Mouse (Mus musculus) intestine, embryonic 15.5 days (tissue): ENCODE measurements at regions not wholly inside any gene's neighbourhood (a gene's known extent, or its start where the extent isn't known, plus 50 kb on each side); places are given as distances from the start of the nearest gene placed in this dataset.

Experiments used
- ATAC-seq: fragments of 200-750 bp; cut with Nextera tagmentation; 2 replicates; pipeline ENCODE4 v1.8.0; 2017; ENCODE audit warnings: moderate TSS enrichment, moderate library complexity
- H3K27ac ChIP-seq: fragments of 300-500 bp; sonication (generic); 2 replicates; pipeline ENCODE4 v1.5.1; 2015; ENCODE audit warnings: mild to moderate bottlenecking, inconsistent platforms
- H3K27me3 ChIP-seq: fragments of 300-500 bp; sonication (generic); replicated peaks from 2 replicates; pipeline ENCODE4 v1.6.1; 2015; ENCODE audit warnings: inconsistent platforms
- H3K36me3 ChIP-seq: fragments of 300-500 bp; sonication (generic); 2 replicates; pipeline ENCODE4 v1.6.1; 2015; ENCODE audit warnings: inconsistent platforms
- H3K4me1 ChIP-seq: fragments of 300-500 bp; sonication (generic); replicated peaks from 2 replicates; pipeline ENCODE4 v1.6.1; 2015; ENCODE audit warnings: inconsistent platforms
- H3K4me2 ChIP-seq: fragments of 300-500 bp; sonication (generic); replicated peaks from 2 replicates; pipeline ENCODE4 v1.6.1; 2015; ENCODE audit warnings: mild to moderate bottlenecking, inconsistent platforms
- H3K4me3 ChIP-seq: fragments of 300-500 bp; sonication (generic); replicated peaks from 2 replicates; pipeline ENCODE4 v1.5.1; 2015; ENCODE audit warnings: inconsistent platforms
- H3K9ac ChIP-seq: fragments of 300-500 bp; sonication (generic); 2 replicates; pipeline ENCODE4 v1.6.1; 2015; ENCODE audit warnings: inconsistent platforms
- H3K9me3 ChIP-seq: fragments of 300-500 bp; sonication (generic); 2 replicates; pipeline ENCODE4 v1.6.1; 2016; ENCODE audit warnings: inconsistent platforms
- WGBS: fragments of 180-500 bp; shearing (Covaris S2); methylation state at CpG from one replicate; pipeline ENCODE4 v1.1.7; 2015; 5-methylcytosine and 5-hydroxymethylcytosine counted together

DNA sequence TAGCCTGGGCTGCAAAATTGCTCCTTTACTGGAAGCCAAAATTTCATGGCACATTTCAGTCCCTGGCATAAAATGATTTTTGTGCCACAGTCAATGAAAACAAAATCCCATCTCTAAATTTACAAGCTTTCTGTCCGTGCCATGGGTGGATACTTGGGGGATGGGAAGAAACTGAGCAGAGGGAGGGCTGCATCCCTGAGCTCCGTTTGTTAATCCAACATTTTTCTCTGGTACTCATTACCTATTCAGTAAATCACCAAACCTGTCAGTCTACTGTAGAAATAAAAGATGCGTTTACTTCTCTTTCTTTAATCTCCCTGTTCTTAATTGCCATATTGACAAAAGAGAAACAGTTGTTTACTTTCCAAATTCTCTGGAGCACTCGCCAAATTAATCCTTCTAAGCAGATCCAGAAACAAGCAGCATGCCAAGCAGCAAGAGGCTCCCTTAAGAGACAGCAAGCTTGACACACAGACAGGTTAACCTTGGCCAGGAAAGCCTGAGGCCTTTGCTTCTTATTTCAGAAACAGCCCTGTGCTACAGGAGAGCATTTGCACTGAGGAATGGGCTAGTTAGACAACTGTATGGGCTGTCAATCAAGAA is 326.6 kb downstream of the Nsun3 start:
- no peaks in the 10 kb centered on the region for H3K4me1 ChIP-seq
- no peak overlapping the region for H3K9ac ChIP-seq
- H3K4me2 ChIP-seq, result no peak overlapping the region
- no peaks in the 10 kb centered on the region for H3K27me3 ChIP-seq
- no peak overlapping the region for H3K4me3 ChIP-seq
- H3K36me3 ChIP-seq, result no peaks in the 10 kb centered on the region
- no peaks in the 10 kb centered on the region for H3K9me3 ChIP-seq
- no peak overlapping the region for H3K27ac ChIP-seq
- no peak for ATAC-seq
- WGBS, result 26% methylated on average over 4 of the region's 4 CpGs

DNA sequence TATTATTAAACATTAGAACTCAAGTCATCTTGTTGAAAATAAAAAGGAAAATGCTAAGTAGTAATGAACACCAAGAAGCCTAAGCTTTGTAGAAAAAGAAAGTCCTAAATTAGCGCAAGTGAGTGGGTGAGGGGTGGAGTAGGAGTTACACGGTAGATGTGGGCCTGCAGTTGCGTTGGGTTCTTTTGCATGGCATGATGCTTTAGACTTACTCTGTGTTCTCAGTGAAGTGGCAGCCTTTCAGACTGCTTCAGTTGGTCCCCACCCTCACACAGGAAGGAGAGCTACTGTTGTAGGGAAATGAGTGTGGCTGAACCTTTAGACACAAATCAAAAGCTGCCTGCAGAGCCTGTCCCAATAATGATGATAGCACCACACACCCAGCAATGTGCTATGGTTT is 336.9 kb downstream of the Nsun3 start:
- no peak overlapping the region for H3K9ac ChIP-seq
- H3K9me3 ChIP-seq, result no peaks in the 10 kb centered on the region
- ATAC-seq, result no peak

DNA sequence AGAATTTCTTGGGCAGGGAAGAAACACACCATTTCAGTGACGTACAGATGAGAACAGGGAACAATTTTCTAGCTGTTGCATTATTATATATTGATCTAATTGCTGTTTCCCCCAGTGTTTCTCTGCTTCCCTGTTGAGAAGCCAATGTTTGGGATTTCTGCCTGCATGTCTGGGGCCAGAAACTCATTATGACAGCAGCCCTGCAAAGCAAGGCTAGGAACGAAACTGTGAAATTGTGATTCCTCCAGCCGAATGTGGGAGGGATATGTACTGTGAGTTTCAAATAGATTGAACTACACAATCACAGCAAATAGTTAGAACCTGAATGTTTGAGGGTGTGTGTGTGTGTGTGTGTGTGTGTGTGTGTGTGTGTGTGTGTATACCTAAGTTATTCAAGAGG is 339.2 kb downstream of the Nsun3 start:
- H3K4me1 ChIP-seq, result no peaks in the 10 kb centered on the region
- no peaks in the 10 kb centered on the region for H3K27me3 ChIP-seq
- H3K4me2 ChIP-seq, result no peak overlapping the region
- no peaks in the 10 kb centered on the region for H3K36me3 ChIP-seq
- no peak overlapping the region for H3K4me3 ChIP-seq
- H3K9me3 ChIP-seq, result no peaks in the 10 kb centered on the region
- ATAC-seq, result no peak
- no peak overlapping the region for H3K27ac ChIP-seq
- H3K9ac ChIP-seq, result no peak overlapping the region
- WGBS, result 85% methylated on average over 3 of the region's 3 CpGs

More for the DNA sequence above, 336.9 kb downstream of the Nsun3 start:
- H3K36me3 ChIP-seq, result no peaks in the 10 kb centered on the region
- H3K4me2 ChIP-seq, result no peak overlapping the region
- no peaks in the 10 kb centered on the region for H3K4me1 ChIP-seq
- H3K27me3 ChIP-seq, result no peaks in the 10 kb centered on the region
- H3K4me3 ChIP-seq, result no peak overlapping the region
- H3K27ac ChIP-seq, result no peak overlapping the region
- WGBS, result 89% methylated on average over 3 of the region's 3 CpGs

DNA sequence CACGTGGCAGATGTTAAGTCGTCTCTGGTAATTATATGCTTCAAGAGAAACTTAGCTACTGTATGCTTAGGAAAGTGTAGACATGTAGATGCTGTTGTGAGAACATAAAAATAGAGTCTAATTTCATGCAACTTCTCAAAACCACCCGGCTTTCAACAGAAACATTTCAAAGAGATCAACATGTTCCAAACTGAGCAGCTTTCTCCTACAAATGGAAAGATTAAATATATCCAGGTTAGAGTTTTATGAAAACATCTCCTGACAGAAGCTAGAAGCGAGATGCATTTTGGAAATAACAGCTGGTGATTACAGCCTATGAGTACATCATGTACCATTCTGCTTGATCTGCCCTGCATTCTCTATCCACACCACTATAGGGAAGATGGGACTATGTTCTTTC is 345.4 kb downstream of the Nsun3 start:
- Histone ChIP-seq H3K4me2 (no peak overlapping the region), H3K9me3 (no peaks in the 10 kb centered on the region), H3K4me3 (no peak overlapping the region), H3K4me1 (no peaks in the 10 kb centered on the region), H3K27me3 (no peaks in the 10 kb centered on the region), H3K36me3 (no peaks in the 10 kb centered on the region), H3K27ac (no peak overlapping the region), H3K9ac (no peak overlapping the region)
- WGBS, result 79% methylated on average over 4 of the region's 4 CpGs
- no peak for ATAC-seq

DNA sequence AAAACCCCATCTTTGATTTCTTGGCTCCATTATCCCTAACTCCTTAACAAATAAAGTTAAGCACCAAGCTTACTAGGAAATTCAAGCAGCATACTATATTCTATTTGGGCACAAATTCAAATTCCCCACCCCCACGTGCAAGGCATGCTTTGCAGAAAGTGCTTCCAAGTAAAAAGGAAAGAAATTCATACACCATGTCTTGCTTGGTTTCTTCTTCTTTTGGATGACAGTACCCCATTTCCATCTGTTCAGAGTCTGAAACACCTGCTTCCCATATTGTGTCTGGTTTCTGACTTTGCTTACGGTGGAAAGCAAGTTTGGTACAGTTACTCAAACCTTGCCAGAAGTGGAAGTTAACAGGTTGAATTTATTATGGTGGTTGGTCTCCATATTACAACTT is 353.5 kb downstream of the Nsun3 start:
- Histone ChIP-seq H3K4me2 (no peak overlapping the region), H3K4me3 (no peak overlapping the region), H3K4me1 (no peaks in the 10 kb centered on the region), H3K27me3 (no peaks in the 10 kb centered on the region), H3K9ac (no peak overlapping the region), H3K27ac (no peak overlapping the region), H3K36me3 (no peaks in the 10 kb centered on the region), H3K9me3 (no peaks in the 10 kb centered on the region)
- WGBS, result 82% methylated on average over 2 of the region's 2 CpGs
- no peak for ATAC-seq

DNA sequence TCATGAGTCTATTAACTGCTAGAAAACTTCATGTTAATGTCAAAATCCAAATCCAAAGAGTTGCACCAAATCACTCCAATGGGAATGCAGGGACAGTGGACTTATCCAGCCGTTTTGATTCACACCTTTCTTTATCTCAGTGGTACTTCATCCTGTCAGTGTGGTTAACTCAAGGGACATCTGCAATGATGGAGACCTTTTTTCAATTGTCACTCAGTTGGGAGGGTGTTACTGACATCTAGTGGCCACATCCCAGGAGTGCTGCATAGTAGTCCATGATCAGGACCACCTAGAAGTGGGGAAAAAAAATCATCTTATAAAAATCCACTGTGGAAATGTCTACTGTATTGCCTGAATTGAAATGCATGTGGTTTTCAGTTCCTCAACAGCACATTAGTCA is 372.1 kb downstream of the Nsun3 start:
- H3K36me3 ChIP-seq, result no peaks in the 10 kb centered on the region
- no peak for ATAC-seq
- 10% methylated on average over 1 of the region's 1 CpGs for WGBS

DNA sequence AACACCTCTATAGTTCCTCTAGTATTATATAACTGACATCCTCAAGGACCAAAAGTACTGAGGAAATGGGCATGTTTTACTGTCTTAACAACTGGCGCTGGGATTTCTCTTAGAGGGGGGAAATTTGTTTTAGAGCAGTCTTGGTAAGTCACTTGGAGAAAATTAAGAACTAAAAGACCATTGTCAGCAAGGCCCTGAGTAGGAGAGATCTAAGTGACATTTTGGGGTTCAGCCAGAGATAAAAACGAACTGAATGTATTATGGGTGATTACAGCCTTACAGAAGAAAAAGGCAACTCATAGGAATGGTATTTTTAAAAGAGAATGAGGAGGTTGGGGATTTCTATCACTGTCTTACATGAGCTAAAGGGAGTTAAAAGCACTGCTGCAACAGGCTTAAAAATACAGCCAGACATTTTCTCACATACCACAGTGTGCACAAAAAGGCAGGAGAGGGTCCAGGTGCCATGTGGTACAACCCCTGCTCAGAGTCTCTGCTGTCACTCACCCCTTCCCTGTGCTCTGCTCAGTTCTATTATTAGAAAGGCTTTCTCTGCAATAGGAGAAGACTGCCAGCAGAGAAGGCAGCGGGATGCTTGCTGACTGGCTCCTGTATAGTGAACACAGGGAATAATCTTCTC is 379.0 kb downstream of the Nsun3 start:
- 62% methylated on average over 3 of the region's 3 CpGs for WGBS
- Histone ChIP-seq H3K27me3 (no peaks in the 10 kb centered on the region), H3K36me3 (no peaks in the 10 kb centered on the region), H3K4me2 (no peak overlapping the region), H3K4me1 (no peaks in the 10 kb centered on the region), H3K9me3 (no peaks in the 10 kb centered on the region), H3K9ac (no peak overlapping the region), H3K27ac (no peak overlapping the region), H3K4me3 (no peak overlapping the region)
- ATAC-seq, result no peak

More for the DNA sequence above, 372.1 kb downstream of the Nsun3 start:
- no peaks in the 10 kb centered on the region for H3K9me3 ChIP-seq
- H3K4me1 ChIP-seq, result no peaks in the 10 kb centered on the region
- H3K27ac ChIP-seq, result no peak overlapping the region
- no peaks in the 10 kb centered on the region for H3K27me3 ChIP-seq
- H3K9ac ChIP-seq, result no peak overlapping the region
- no peak overlapping the region for H3K4me2 ChIP-seq
- H3K4me3 ChIP-seq, result no peak overlapping the region

DNA sequence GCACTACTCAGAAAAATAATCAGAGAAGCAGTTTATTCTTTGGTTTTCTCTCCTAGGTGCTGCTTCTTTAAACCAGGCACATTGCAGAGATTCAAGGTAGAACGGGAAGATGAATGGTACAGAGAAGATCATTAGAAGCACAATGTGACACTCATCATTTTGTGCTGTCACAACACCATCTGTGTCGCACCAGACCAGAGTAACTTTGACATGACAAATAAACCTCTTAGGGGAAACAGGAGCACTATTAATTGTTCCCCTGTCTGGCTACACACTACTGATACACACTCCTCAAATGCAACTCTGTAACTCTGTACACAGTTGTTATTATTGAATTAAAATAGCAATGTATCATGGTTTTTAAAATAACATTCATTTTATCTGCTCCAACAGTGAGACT is 380.2 kb downstream of the Nsun3 start:
- H3K27me3 ChIP-seq, result no peaks in the 10 kb centered on the region
- H3K9me3 ChIP-seq, result no peaks in the 10 kb centered on the region
- no peak overlapping the region for H3K4me2 ChIP-seq
- no peak overlapping the region for H3K9ac ChIP-seq
- H3K4me1 ChIP-seq, result no peaks in the 10 kb centered on the region
- 61% methylated on average over 2 of the region's 2 CpGs for WGBS
- ATAC-seq, result no peak
- no peaks in the 10 kb centered on the region for H3K36me3 ChIP-seq
- no peak overlapping the region for H3K4me3 ChIP-seq
- no peak overlapping the region for H3K27ac ChIP-seq

DNA sequence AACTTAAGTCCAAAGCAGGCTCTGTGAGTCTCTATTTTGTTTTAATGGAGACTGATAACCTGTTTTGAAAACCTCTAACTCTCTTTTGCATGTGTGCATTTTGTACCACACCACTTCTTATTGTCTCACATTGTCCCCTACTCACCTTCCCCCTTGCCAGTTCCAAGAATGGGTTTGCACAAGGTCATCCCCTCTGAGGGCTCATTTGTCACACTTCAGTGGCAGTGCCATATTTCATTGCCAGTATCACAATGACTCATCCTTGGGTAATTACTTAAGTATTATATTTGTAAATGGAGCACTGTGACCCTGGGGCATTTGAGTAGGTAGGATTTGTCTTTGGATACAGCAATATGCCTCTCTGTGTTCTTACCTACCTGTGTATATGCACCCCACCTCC is 429.3 kb downstream of the Nsun3 start:
- Histone ChIP-seq H3K9me3 (no peaks in the 10 kb centered on the region), H3K4me3 (no peak overlapping the region), H3K36me3 (no peaks in the 10 kb centered on the region), H3K27ac (no peak overlapping the region), H3K4me1 (no peaks in the 10 kb centered on the region), H3K9ac (no peak overlapping the region), H3K4me2 (no peak overlapping the region), H3K27me3 (no peaks in the 10 kb centered on the region)
- no peak for ATAC-seq

DNA sequence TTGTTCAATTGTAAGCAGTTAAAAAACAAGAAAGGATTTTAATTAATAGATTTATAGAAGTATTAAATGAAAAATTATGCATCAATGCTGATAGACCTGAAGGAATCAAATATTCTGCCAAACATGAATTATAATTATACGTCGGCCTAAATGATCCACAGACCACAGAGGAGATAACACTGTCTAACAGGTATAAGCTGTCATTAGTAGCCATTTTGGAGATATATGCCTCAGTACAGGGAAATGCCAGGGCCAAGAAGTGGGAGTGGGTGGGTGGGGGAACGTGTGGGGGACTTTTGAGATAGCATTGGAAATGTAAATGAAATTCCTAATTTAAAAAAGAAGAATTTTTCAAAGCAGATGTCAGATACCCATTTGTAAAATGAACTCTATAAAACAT is 430.3 kb downstream of the Nsun3 start:
- Histone ChIP-seq H3K9me3 (no peaks in the 10 kb centered on the region), H3K9ac (no peak overlapping the region), H3K36me3 (no peaks in the 10 kb centered on the region), H3K27me3 (no peaks in the 10 kb centered on the region), H3K27ac (no peak overlapping the region), H3K4me2 (no peak overlapping the region), H3K4me3 (no peak overlapping the region), H3K4me1 (no peaks in the 10 kb centered on the region)
- WGBS, result 89% methylated on average over 3 of the region's 3 CpGs
- no peak for ATAC-seq

DNA sequence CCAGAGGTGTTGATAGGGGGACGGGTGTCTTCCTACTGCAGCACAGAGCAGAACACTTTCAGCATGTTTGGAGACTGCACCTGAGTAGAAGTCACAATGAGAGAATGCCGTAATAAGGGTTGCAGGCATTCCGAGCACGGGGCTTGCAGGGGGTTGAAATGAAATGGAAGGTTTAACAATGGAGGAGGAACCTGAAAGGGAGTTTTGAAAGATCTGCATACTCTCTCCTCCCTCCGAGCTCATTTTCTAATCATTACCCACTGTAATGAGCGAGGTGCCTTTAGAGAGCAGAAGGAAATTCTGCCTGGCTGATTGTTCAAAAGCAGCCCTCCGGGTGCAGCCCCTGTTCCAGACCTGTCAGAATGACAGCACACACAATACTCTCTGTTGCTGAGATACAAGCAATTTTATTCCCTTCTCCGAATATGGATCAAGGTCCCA is 430.8 kb downstream of the Nsun3 start:
- Histone ChIP-seq H3K36me3 (no peaks in the 10 kb centered on the region), H3K9ac (no peak overlapping the region), H3K4me1 (no peaks in the 10 kb centered on the region), H3K4me2 (no peak overlapping the region), H3K9me3 (no peaks in the 10 kb centered on the region), H3K4me3 (no peak overlapping the region), H3K27me3 (no peaks in the 10 kb centered on the region), H3K27ac (no peak overlapping the region)
- WGBS, result 63% methylated on average over 8 of the region's 8 CpGs
- ATAC-seq, result no peak

DNA sequence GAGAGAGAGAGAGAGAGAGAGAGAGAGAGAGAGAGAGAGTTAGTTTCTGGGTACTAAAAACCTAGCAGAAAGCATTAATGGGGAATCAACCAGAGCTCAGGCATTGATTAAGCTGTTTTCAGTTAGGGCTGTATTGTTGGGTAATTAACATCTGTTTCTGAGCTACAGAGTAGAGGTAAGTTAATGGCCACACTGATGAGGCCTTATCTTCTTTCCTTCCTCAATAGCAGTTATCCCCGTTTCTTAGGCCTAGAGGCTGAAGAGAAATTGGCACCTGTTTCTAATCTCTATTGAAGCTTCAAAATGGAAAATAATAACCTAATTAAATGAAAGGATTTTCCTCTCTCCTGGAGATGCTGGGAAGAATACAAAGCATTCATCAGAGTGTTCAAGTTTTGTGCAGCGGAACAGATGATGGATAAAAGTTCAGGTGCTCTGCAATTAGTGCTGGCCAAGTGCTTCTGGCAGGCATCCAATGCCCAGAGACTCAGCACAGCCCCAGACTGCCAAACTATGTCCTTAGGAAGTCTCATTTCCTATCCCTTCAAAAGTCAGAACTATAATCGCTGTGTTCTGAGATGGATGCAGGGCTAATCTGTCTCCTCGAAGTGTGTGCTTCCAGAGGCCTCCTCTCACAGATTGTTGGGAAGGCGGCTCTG is 459.1 kb downstream of the Nsun3 start:
- 71% methylated on average over 5 of the region's 5 CpGs for WGBS
- H3K4me3 ChIP-seq, result no peak overlapping the region
- H3K9me3 ChIP-seq, result no peaks in the 10 kb centered on the region
- H3K36me3 ChIP-seq, result no peaks in the 10 kb centered on the region
- no peak overlapping the region for H3K4me2 ChIP-seq
- H3K9ac ChIP-seq, result no peak overlapping the region
- H3K27ac ChIP-seq, result no peak overlapping the region
- no peaks in the 10 kb centered on the region for H3K27me3 ChIP-seq
- ATAC-seq, result no peak
- no peaks in the 10 kb centered on the region for H3K4me1 ChIP-seq
